Mouse (Mus musculus): Measurements from ENCODE around the gene Hfm1.

DNA sequence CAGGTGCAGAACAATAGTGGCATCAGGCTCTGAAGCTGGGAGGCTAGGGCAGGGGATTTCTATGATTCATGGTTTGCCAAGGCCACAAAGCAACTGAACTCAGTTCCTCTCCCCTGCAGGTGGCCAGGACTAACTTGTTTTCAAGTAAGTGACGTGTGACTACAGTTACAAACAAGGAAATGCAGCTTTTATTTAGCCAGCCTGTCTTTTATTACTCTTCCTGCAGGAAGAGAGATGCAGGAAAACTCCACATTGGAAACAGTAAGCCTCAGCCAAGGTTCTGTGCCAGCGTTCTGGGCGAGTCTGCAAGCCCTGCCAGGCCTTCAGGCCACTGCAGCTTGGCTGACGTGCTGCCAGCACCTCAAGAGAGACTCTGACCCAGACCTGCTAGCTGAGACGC lies 34.3 kb downstream of the Hfm1 start:
- TF ChIP-seq CTCF (IDR thresholded peaks at IDR 0.05; ENCODE audit: borderline replicate concordance, extremely low read depth, insufficient read depth, insufficient read length) (no peak), POLR2A (IDR thresholded peaks at IDR 0.05; ENCODE audit: borderline replicate concordance, extremely low read depth, insufficient read depth, insufficient read length, poor library complexity, severe bottlenecking) (no peak)

Measured in brain, embryonic 14.5 days (tissue).